Mouse (Mus musculus): ENCODE measurements around the gene Tdrd3. TPM values are rescaled to one million over a fixed set of nuclear protein-coding genes. Genes with fewer than 3 reads are reported as not detected.

The Tdrd3 gene
- total RNA-seq, 2 experiments from 2014 or later: 25.0 to 40.0 TPM

GRCm38 (mm10) chr14:87563841-87564240, 147.4 kb downstream of the Tdrd3 start:
- ATAC-seq (replicated peaks; ENCODE audit: poor library complexity, severe bottlenecking): no peak

- peak; percentile 17; the same call in 1 of the 2 replicates for ATAC-seq (replicated peaks; ENCODE audit: poor library complexity, severe bottlenecking)
These were observed 149.8 kb downstream of the Tdrd3 start for GRCm38 (mm10) chr14:87566211-87566610.

GRCm38 (mm10) chr14:87567034-87567461, 150.6 kb downstream of the Tdrd3 start:
- ATAC-seq (replicated peaks; ENCODE audit: poor library complexity, severe bottlenecking): peak; percentile 56; the same call in 1 of the 2 replicates

GRCm38 (mm10) chr14:87567626-87568446, 151.4 kb downstream of the Tdrd3 start:
- ATAC-seq (replicated peaks; ENCODE audit: poor library complexity, severe bottlenecking): peak; percentile 70

- ATAC-seq (replicated peaks; ENCODE audit: poor library complexity, severe bottlenecking): no peak
These were observed 152.0 kb downstream of the Tdrd3 start for GRCm38 (mm10) chr14:87568447-87568908.

- peak; percentile 53 for ATAC-seq (replicated peaks; ENCODE audit: poor library complexity, severe bottlenecking)
These were observed 153.0 kb downstream of the Tdrd3 start for GRCm38 (mm10) chr14:87569471-87569870.

- peak; percentile 53 for ATAC-seq (replicated peaks; ENCODE audit: poor library complexity, severe bottlenecking)
These were observed 156.0 kb downstream of the Tdrd3 start for GRCm38 (mm10) chr14:87572453-87572852.

GRCm38 (mm10) chr14:87582610-87583009, 166.2 kb downstream of the Tdrd3 start:
- ATAC-seq (replicated peaks; ENCODE audit: poor library complexity, severe bottlenecking): no peak
